Mouse (Mus musculus) heart, postnatal 0 days (tissue): Measurements from ENCODE around the gene Cd300lg. TPM values are rescaled to one million over a fixed set of nuclear protein-coding genes. Genes with fewer than 3 reads are reported as not detected.
A peak's percentile ranks its signal among the peaks of the same experiment; 100 is the strongest.

Experiments used
- ATAC-seq: fragments of 200-750 bp; cut with Nextera tagmentation; 2 replicates; pipeline ENCODE4 v1.8.0; 2017; ENCODE audit warnings: low read depth, moderate number of reproducible peaks, moderate library complexity; ENCODE audit not compliant: insufficient read depth
- DNase-seq: peaks from one replicate; pipeline ENCODE4 v3.0.0-alpha.2; 2016; ENCODE audit warnings: low spot score
- H3K27ac ChIP-seq: fragments of 300-500 bp; sonication (generic); 2 replicates; pipeline ENCODE4 v1.5.1; 2014; ENCODE audit warnings: low read depth, mild to moderate bottlenecking
- H3K27me3 ChIP-seq: fragments of 300-500 bp; sonication (generic); 2 replicates; pipeline ENCODE4 v1.6.1; 2014; ENCODE audit warnings: low read length, mixed read lengths; ENCODE audit not compliant: control insufficient read depth, insufficient read depth
- H3K36me3 ChIP-seq: fragments of 300-500 bp; sonication (generic); replicated peaks from 2 replicates; pipeline ENCODE4 v1.6.1; 2014; ENCODE audit warnings: low read length, mixed read lengths; ENCODE audit not compliant: control insufficient read depth, insufficient read depth
- H3K4me1 ChIP-seq: fragments of 300-500 bp; sonication (generic); 2 replicates; pipeline ENCODE4 v1.6.1; 2014; ENCODE audit warnings: antibody characterized with exemption; ENCODE audit not compliant: control insufficient read depth, insufficient read depth
- H3K4me2 ChIP-seq: fragments of 300-500 bp; sonication (generic); 2 replicates; pipeline ENCODE4 v1.6.1; 2014; ENCODE audit warnings: low read depth, mild to moderate bottlenecking, low read length, moderate library complexity
- H3K4me3 ChIP-seq: fragments of 300-500 bp; sonication (generic); 2 replicates; pipeline ENCODE4 v1.5.1; 2014; ENCODE audit warnings: low read depth, low read length
- H3K9ac ChIP-seq: fragments of 300-500 bp; sonication (generic); replicated peaks from 2 replicates; pipeline ENCODE4 v1.6.1; 2014; ENCODE audit warnings: low read depth, low read length, mixed read lengths
- H3K9me3 ChIP-seq: fragments of 300-500 bp; sonication (generic); replicated peaks from 2 replicates; pipeline ENCODE4 v1.6.1; 2016; ENCODE audit warnings: low read length; ENCODE audit not compliant: control insufficient read depth
- CTCF ChIP-seq: IDR thresholded peaks from 2 replicates; pipeline ENCODE4 v1.5.1; 2016; ENCODE audit warnings: antibody characterized with exemption, control low read depth, low read depth
- EP300 ChIP-seq: IDR thresholded peaks from 2 replicates; pipeline ENCODE4 v1.6.1; 2016; ENCODE audit warnings: antibody characterized with exemption, low read depth
- WGBS: fragments of 180-500 bp; shearing (Covaris S2); extraction: QIAGEN DNeasy Blood & Tissue Kit; methylation state at CpG from one replicate; pipeline ENCODE4 v1.1.7; 2014; 5-methylcytosine and 5-hydroxymethylcytosine counted together
- polyA plus RNA-seq: library from polyadenylated mRNA; unstranded; fragments of >200 nt; fragmentation: Nextera tagmentation; extraction: Ambion mirVana; gene quantifications from 2 replicates; pipeline ENCODE4 v1.2.1, GENCODE M21; 2015
- total RNA-seq: library from RNA; depleted of rRNA; stranded (reverse); fragments of >200 nt; gene quantifications from 2 replicates; pipeline ENCODE4 v1.2.3, GENCODE M21; 2014; ENCODE audit warnings: low replicate concordance

The Cd300lg gene
- total and polyA plus RNA-seq, 2 experiments from 2014 or later = 24.0 to 79.5 TPM

DNA sequence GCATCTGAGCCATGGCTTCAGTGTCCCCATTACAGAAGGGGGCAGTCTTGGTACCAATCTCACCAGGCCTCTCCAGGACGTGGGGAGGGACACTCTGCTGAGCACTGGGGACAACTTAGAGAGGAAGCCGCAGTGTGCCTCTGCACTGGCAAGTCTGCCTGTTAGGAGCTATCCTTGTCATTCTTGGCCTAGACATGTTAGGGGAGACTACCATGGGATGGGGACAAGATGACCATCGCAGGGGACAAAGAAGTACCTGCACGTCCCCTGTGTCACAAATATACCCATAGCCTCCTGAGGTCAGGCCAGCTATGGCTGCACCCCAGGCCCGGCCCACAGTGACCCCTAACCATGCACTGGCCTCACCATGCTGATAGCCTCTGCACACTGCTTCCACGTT is 2.1 kb downstream of the Cd300lg start:
- Histone ChIP-seq H3K36me3 (no peaks in the 10 kb centered on the region), H3K4me2 (peak overlapping the region; percentile 49), H3K4me1 (peaks cover 4% of the 10 kb centered on the region; the same call in 1 of the 2 replicates), H3K9ac (no peak overlapping the region), H3K4me3 (peak overlapping the region; percentile 42; the same call in 1 of the 2 replicates), H3K27me3 (no peaks in the 10 kb centered on the region), H3K9me3 (no peaks in the 10 kb centered on the region), H3K27ac (no peak overlapping the region; the same call in 1 of the 2 replicates)
- TF ChIP-seq EP300 (no peak), CTCF (no peak)
- no peak for DNase-seq
- no peak for ATAC-seq
- WGBS = 85% methylated on average over 6 of the region's 6 CpGs

DNA sequence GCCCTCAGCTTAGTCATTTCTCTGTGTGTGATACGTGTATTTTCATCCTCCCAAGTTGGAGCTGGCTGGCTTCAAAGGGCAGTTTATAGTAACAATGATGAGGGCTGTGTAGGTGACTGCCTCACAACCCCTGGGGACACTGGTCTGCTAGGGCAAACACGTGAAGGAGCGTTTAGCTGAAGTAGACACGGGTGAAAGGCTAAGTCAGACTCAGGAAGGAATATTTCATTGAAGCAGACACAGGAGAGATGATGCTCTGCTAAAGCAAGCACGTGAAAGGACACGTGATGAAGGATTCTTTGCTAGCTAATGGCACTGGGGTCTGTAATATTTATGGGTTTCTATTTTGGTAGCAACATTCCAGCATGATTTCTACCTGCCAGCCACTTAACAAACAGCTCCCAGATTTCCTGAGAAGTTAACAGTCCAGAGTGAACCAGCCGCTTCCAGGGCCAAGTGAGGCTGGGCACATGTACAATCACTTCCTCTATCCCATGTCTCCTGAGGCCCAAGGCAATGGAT is 3.4 kb downstream of the Cd300lg start:
- H3K9me3 ChIP-seq = no peaks in the 10 kb centered on the region
- peaks cover 2% of the 10 kb centered on the region; the same call in 1 of the 2 replicates for H3K4me1 ChIP-seq
- H3K27ac ChIP-seq = no peak overlapping the region
- ATAC-seq (no peak), DNase-seq (no peak)
- TF ChIP-seq CTCF (no peak), EP300 (no peak)
- H3K9ac ChIP-seq = no peak overlapping the region
- H3K4me2 ChIP-seq = no peak overlapping the region
- WGBS = 69% methylated on average over 7 of the region's 7 CpGs
- H3K27me3 ChIP-seq = no peaks in the 10 kb centered on the region
- no peak overlapping the region for H3K4me3 ChIP-seq
- no peaks in the 10 kb centered on the region for H3K36me3 ChIP-seq

DNA sequence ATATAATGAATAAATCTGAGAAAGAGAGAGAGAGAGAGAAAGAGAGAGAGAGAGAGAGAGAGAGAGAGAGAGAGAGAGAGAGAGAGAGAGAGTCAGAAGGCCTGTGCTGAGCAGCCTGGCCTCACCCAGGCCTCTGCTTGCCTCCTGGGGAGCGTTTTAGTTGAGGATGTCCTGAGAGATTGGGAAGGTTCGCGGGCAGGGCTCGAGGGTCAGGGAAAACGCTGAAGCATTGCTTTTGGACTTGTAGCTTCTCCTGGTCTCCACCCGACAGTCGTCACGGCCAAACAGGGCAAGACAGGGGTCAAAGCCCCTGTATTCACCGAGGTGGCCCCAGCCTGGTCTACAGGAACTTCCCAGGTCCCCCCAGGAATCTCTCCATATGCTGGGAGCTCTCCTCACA is 5.3 kb downstream of the Cd300lg start:
- Histone ChIP-seq H3K9me3 (no peaks in the 10 kb centered on the region), H3K36me3 (no peaks in the 10 kb centered on the region), H3K4me1 (no peaks in the 10 kb centered on the region), H3K27me3 (no peaks in the 10 kb centered on the region), H3K9ac (no peak overlapping the region), H3K4me3 (no peak overlapping the region), H3K4me2 (no peak overlapping the region), H3K27ac (no peak overlapping the region)
- 78% methylated on average over 9 of the region's 9 CpGs for WGBS
- DNase-seq (no peak), ATAC-seq (no peak)
- TF ChIP-seq CTCF = no peak
- TF ChIP-seq EP300 = no peak

DNA sequence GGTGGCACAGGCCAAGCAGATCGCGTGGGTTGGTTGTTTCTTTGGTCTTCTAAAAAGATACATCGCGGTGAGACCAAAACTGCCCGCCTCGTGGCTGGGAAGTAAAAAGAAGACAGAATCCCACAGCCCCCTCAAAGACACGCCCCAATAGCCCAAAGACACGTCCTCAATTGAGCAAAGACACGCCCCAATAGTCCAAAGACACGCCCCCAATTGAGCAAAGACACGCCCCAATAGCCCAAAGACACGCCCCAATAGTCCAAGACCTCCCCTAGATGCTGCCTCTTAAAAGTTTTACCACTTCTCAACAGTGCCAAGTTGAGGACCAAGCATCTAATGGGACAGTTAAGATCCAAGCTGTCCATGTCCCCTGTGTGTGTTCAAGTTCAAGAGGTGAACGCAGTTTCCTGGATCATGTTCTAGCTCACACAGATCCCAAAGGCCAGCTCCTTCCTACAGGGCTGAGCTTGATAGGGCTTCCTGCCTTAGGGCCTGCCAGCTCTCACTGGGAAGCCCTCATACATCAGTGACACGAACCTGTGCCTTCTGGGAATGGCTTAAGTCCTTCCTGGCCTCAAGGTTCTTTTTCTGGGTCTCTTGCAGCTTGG is 8.7 kb downstream of the Cd300lg start:
- 55% methylated on average over 14 of the region's 14 CpGs for WGBS
- DNase-seq = peak; percentile 36
- no peak overlapping the region for H3K9ac ChIP-seq
- no peaks in the 10 kb centered on the region for H3K4me1 ChIP-seq
- H3K4me2 ChIP-seq = no peak overlapping the region
- no peaks in the 10 kb centered on the region for H3K36me3 ChIP-seq
- H3K4me3 ChIP-seq = no peak overlapping the region
- H3K27ac ChIP-seq = peak overlapping the region; percentile 91
- H3K27me3 ChIP-seq = no peaks in the 10 kb centered on the region
- TF ChIP-seq CTCF (no peak), EP300 (no peak)
- no peaks in the 10 kb centered on the region for H3K9me3 ChIP-seq
- ATAC-seq = peak; percentile 37; the same call in 1 of the 2 replicates

DNA sequence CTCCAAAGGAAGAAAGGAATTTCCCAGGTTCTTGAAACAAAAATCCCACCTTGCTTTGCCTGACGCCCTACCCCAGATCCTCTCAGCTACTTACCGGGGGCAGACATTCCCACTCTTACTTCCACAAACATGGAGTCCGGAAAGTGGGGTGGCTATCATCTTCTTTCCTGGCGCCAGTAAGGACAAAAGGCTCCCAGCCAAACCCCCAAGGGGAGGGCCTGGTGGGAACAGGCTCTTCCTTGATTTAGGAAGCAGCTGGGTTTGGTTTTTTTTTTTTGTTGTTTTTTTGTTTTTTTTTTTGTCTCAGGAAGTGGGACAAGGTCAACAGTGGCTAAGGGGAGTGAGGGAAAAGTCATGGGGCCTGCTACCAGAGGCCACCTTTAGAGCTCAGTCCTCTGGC is 10.2 kb downstream of the Cd300lg start:
- WGBS = 47% methylated on average over 4 of the region's 4 CpGs

More for the DNA sequence above, 10.2 kb downstream of the Cd300lg start:
- no peak overlapping the region for H3K4me3 ChIP-seq
- H3K9me3 ChIP-seq = no peaks in the 10 kb centered on the region
- no peaks in the 10 kb centered on the region for H3K27me3 ChIP-seq
- H3K4me2 ChIP-seq = peak overlapping the region; percentile 12; the same call in 1 of the 2 replicates
- DNase-seq (peak; percentile 46), ATAC-seq (peak; percentile 69)
- TF ChIP-seq CTCF (no peak), EP300 (peak; percentile 93)
- no peaks in the 10 kb centered on the region for H3K36me3 ChIP-seq
- H3K27ac ChIP-seq = peak overlapping the region; percentile 91
- H3K9ac ChIP-seq = no peak overlapping the region
- H3K4me1 ChIP-seq = no peaks in the 10 kb centered on the region
